Mouse (Mus musculus) ES-E14 (cell line): ENCODE measurements around the gene Klra7.
"Not testable (repeated sequence)": the region's sequence is repeated elsewhere in the genome, so short reads cannot be mapped to it uniquely, and the experiment has no call there.

Source experiments
- CHD2 ChIP-seq: IDR thresholded peaks from 2 replicates; pipeline ENCODE4 v1.6.1; 2014; ENCODE audit warnings: mild to moderate bottlenecking, low read depth, low read length, inconsistent platforms
- HCFC1 ChIP-seq: IDR thresholded peaks from 2 replicates; pipeline ENCODE4 v1.6.1; 2012; ENCODE audit warnings: low read length, inconsistent platforms, borderline replicate concordance; ENCODE audit not compliant: insufficient read depth
- MAFK ChIP-seq: IDR thresholded peaks from 2 replicates; pipeline ENCODE4 v1.6.1; 2014; ENCODE audit warnings: mild to moderate bottlenecking, low read depth, low read length, inconsistent platforms; ENCODE audit not compliant: insufficient read depth
- ZC3H11A ChIP-seq: IDR thresholded peaks from 2 replicates; pipeline ENCODE4 v1.6.1; 2012; ENCODE audit warnings: low read depth, mild to moderate bottlenecking, inconsistent platforms, low read length, borderline replicate concordance
- ZNF384 ChIP-seq: IDR thresholded peaks from 2 replicates; pipeline ENCODE4 v1.6.1; 2012; ENCODE audit warnings: low read depth, low read length, inconsistent platforms

GRCm38 (mm10) chr6:130197453-130197852 lies 35.7 kb downstream of the Klra7 start:
- TF ChIP-seq ZC3H11A, MAFK, HCFC1, ZNF384, CHD2: not testable (repeated sequence)
